Mouse (Mus musculus): ENCODE measurements at regions not wholly inside any gene's neighbourhood (a gene's known extent, or its start where the extent isn't known, plus 50 kb on each side); places are given as distances from the start of the nearest gene placed in this dataset.

DNA sequence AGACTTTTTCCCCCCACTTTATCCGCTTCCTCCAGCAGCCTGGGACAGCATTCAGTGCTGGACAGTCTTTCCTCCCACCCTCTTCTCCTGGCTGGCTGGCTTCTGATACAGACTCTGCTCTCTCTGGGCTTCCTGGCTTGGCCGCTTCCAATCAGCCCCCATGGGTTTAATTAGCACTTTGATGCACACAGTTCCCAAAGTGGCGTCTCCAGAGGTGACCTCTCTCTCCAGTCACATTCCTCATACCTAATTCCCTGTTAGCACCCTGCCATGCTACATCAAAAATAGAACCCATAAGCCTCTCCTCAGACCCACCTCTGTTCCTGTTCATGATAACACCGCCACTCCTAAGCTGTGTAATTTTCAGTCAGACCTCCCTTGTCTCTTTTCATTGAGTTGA, 101.9 kb upstream of the Arid2 start:
- no peak for DNase-seq

DNA sequence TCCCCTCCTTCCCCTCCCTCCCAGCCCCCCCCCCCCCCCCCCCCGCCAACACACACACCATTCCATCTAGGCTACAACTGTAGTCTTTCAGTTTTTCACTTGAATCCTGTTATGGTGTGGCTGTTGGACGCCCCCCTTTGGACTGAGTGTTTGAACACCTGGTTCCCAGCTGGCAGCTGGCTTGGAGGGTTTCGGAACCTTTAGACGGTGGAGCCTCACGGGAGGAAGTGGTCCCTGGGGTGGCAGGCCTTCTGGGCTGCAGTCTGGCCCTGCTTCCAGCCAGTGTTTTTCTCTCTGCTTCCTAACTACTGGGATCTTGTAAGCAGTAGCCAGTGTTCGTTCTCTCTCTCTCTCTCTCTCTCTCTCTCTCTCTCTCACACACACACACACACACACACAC, 101.4 kb upstream of the Arid2 start:
- DNase-seq: no peak

DNA sequence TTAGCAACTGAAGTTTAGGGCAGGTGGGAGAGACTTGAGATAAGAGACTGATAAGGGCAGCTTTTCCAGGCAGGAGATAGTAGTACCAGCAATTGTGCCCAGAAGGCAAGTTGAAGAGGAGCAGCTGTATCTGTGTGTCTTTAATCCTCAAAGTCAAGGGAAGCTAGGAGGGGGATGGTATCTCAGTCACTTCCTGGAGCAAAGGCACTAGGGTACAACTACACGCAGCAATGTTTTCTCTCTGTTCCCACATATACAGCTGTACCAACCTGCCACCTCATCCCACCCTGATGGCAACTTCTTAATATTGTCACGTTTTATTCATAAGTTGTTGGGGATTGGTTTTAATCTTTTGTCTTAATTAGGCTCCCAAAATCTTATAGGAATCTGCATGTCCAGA, 97.8 kb upstream of the Arid2 start:
- DNase-seq: no peak

DNA sequence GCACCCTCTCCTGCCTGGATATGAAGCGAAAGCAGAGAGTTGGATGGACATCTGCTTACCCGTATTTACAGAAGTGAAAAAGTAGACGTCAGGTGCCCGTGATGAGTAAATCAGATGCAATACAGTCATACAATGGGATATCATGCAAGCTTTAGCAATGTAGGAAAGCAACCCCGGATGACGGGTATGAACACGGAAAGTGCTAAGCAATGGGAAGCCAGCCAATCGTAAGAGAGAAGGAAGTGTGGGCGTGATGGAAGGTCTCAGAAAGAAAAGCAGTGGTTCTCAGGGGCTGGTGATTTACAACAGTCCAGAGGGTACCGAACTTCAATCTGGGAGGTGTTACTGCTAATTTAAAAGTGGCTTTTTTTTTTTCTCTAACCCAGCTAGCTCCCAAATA, 89.9 kb upstream of the Arid2 start:
- no peak for DNase-seq

DNA sequence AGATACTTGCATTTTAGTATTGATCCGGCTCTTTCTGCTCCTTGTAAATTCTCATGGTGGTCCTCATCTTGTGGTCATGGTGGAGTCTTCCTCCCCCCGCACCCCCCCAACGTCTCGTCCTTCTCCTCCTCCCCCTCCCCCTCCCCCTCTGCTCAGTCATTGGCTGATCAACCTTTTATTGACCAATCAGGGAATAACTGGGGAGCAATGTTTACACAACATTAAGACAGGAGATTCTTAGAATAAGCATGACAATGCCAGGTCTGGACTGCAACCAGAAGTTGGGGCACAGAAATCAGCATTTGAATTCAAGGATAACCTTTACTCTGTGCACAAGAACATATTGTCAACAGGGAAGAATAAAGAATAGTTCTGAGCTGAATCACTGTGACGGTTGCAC, 89.4 kb upstream of the Arid2 start:
- no peak for DNase-seq

DNA sequence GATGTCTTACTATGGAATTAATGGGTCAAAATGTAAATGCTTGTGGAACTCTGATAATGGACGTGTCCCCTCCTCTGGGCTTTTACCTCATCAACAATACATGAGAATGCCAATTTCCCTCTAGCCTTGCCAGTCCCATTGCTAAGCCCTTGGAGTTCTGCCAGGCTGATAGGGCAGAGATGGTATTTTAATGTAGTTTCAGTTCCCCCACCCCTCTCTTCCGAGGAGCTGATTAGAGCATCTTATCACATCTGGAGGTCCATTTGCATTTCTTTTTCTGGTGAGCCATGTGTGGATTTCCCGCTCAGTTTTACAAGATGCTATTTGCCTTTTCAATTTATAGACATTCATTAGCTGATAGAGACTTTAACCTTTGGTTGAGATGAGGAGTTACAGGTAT, 86.0 kb upstream of the Arid2 start:
- DNase-seq: no peak

GRCm38 (mm10) chr15:96201701-96202460, 85.4 kb upstream of the Arid2 start:
- DNase-seq: no peak

- DNase-seq: no peak
Measured at GRCm38 (mm10) chr15:96204187-96204586, 83.1 kb upstream of the Arid2 start.

DNA sequence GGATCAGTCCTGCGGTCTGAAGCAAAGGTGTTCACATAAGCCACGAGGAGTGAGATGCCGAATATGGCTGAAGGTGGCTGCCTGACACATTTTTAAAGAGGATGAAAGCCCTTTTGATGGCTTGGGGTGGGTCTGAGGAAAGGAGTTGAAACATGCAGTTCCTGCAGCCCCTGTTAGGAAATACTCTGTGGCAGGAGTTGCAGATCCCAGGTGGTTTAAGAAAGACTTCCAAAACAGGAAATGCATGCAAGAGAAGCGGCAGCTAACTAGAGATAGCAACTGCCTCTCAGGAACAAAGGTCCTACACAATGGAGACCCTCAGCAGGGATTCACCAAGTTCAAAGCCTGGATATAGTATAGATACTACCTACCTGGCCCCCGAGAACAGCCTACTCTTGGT, 82.7 kb upstream of the Arid2 start:
- no peak for DNase-seq

GRCm38 (mm10) chr15:96210721-96211400, 76.5 kb upstream of the Arid2 start:
- no peak for DNase-seq

GRCm38 (mm10) chr15:96213541-96214312, 73.6 kb upstream of the Arid2 start:
- DNase-seq: no peak

DNA sequence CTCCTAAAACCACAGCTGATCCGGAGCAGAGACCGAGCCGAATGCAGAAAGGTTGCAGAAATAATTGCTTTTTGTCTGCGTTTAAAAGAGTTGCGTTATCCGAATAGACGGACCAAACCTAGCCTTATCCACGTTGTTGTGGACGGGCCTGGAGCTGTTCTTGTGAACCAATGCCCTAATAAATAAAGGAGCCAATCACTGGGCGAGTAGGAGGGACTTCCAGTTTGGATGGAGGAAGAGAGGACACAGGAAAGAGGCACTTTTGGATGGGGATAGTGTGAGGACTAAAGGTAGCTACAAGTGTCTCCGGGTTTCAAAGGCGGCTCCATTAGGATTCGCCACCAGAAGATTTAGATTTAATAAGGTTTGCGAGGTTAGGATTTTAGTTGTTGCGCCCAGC, 69.4 kb upstream of the Arid2 start:
- DNase-seq: no peak

- no peak for DNase-seq
Measured at GRCm38 (mm10) chr15:96219746-96220145, 67.6 kb upstream of the Arid2 start.

DNA sequence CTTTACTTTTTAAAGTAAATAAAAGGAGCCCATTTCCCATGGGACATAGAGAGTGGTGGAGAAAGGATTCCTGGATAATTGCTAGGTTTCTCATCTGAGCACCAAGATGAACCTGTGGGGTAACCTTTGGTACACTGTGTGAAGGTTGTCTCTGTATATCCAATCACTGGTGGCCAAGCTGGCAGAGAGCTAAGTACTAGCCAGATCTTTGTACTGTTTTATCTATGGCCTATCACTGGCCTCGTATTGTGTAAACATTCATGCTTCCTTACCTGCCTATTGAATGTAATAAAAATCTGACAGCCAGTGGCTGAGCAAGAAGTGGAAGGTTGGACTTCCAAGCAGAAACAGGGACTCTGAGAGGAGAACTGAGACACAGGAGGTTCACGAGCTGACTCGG, 55.3 kb upstream of the Arid2 start:
- DNase-seq: no peak

- peak; percentile 14 for DNase-seq
Measured at GRCm38 (mm10) chr15:96233113-96233512, 54.2 kb upstream of the Arid2 start.

DNA sequence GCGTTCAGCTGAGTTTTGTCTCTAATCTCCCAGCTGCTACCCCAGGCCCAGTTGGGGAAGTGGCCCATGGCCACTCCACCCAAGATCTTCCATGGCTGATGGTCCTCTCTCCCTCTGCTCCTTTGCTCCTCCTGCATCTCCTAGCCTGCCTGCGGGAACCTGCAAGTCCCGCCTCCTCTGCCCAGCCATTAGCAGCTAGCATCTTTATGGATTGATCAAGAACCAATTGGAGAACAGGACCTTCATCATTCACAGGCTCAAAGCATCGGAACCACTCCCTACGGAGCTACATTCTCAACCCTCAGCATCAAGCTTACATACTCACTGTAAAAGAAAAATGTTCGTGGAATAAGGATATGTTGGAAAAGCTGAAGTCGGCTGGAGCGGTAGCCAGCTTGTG, 52.5 kb upstream of the Arid2 start:
- DNase-seq: no peak
